10 mouse cellular contexts compared by ENCODE assay signal in genomic region chr2:91870754-91871153, GRCm38 (mm10). TPM values are rescaled to one million over a fixed set of nuclear protein-coding genes. Genes with fewer than 3 reads are reported as not detected.
DNase-seq lines count a peak whose midpoint lies in the region; ATAC-seq and TF ChIP-seq lines count a peak whose summit lies in the region.
"Had no signal": no experiment of that assay in that cellular context is flagged by ENCODE, and none has a peak within 500 bp of the region (broad histone marks: within the 10 kb centered on the region; RNA-seq: fewer than 3 reads in every experiment).

No protein-coding gene starts in this region.

- H3K4me1 ChIP-seq in kidney, embryonic 16.5 days (ENCODE audit: insufficient read depth, low read length) = 0 out of 2 replicates have a peak, but pooled peaks cover 4% of the 10 kb centered on the region
- no peaks in the 10 kb centered on the region for H3K4me1 ChIP-seq in kidney, embryonic 14.5 days (ENCODE audit: control insufficient read depth, insufficient read depth, low read length)
- H3K4me1 ChIP-seq in lung, adult 2 months (ENCODE audit: control insufficient read depth, insufficient read depth, low read length) = peaks cover 3% of the 10 kb centered on the region; the same call in 1 of the 2 replicates
- H3K4me1 ChIP-seq: liver, embryonic 13.5 days had no signal

- H3K36me3 ChIP-seq in kidney, embryonic 16.5 days (ENCODE audit: insufficient read depth, low read length) = no peaks in the 10 kb centered on the region
- peaks cover 3% of the 10 kb centered on the region; the same call in 1 of the 2 replicates for H3K36me3 ChIP-seq in kidney, embryonic 14.5 days (ENCODE audit: control insufficient read depth, insufficient read depth, low read length)

- no peak overlapping the region for H3K9ac ChIP-seq in kidney, embryonic 16.5 days (replicated peaks; ENCODE audit: low read length)
- no peak overlapping the region for H3K9ac ChIP-seq in kidney, embryonic 14.5 days (ENCODE audit: low read depth, low read length)
- H3K9ac ChIP-seq: liver, embryonic 13.5 days had no signal

- 50% methylated on average over 8 of the region's 8 CpGs for WGBS in kidney, embryonic 16.5 days
- WGBS in kidney, embryonic 14.5 days = 55% methylated on average over 8 of the region's 8 CpGs
- WGBS in lung, adult 2 months = 18% methylated on average over 8 of the region's 8 CpGs

- DNase-seq in cerebellum, adult 8-10 months = peak; percentile 20
- DNase-seq in heart, postnatal 10 days = peak; percentile 21 to 35
- DNase-seq in lung, adult 2 months = peak; percentile 13
- peak; percentile 70 for DNase-seq in telencephalon, adult 2 months (ENCODE audit: low read depth, low spot score)
- DNase-seq in yolk sac, embryonic 10.5 days (ENCODE audit: low spot score) = no peak
- DNase-seq: liver, embryonic 13.5 days had no signal

- ATAC-seq in kidney, embryonic 16.5 days (ENCODE audit: low FRiP score, low TSS enrichment) = peak; percentile 77; the same call in 1 of the 2 replicates
- ATAC-seq in kidney, embryonic 14.5 days (ENCODE audit: low FRiP score, low TSS enrichment) = no peak
- no peak for ATAC-seq in monocyte, adult 5-6 weeks (replicated peaks; ENCODE audit: insufficient number of reproducible peaks, low FRiP score, low TSS enrichment, poor library complexity, severe bottlenecking)
- ATAC-seq: Patski had no signal

- no peak for TF ChIP-seq POLR2A in lung, adult 2 months (IDR thresholded peaks at IDR 0.05; ENCODE audit: borderline replicate concordance, extremely low read depth, low read depth, low read length)

- no peak overlapping the region for H3K4me2 ChIP-seq in kidney, embryonic 16.5 days (replicated peaks; ENCODE audit: low read depth, low read length)
- no peak overlapping the region for H3K4me2 ChIP-seq in kidney, embryonic 14.5 days (replicated peaks; ENCODE audit: low read depth, low read length)
- H3K4me2 ChIP-seq: liver, embryonic 13.5 days had no signal

- TF ChIP-seq CTCF in lung, adult 2 months (IDR thresholded peaks at IDR 0.05; ENCODE audit: insufficient read depth, low read length) = no peak

- intact Hi-C loops in heart, postnatal 10 days (cut with DNase I) = no loop called here

- H3K27ac ChIP-seq in kidney, embryonic 16.5 days (ENCODE audit: low read length) = no peak overlapping the region
- H3K27ac ChIP-seq in kidney, embryonic 14.5 days (ENCODE audit: low read depth, low read length) = no peak overlapping the region
- H3K27ac ChIP-seq: liver, embryonic 13.5 days had no signal

- no peaks in the 10 kb centered on the region for H3K9me3 ChIP-seq in kidney, embryonic 16.5 days (ENCODE audit: low read length)
- H3K9me3 ChIP-seq in kidney, embryonic 14.5 days (ENCODE audit: control insufficient read depth, low read length) = no peaks in the 10 kb centered on the region
- H3K9me3 ChIP-seq: liver, embryonic 13.5 days had no signal

- H3K4me3 ChIP-seq in kidney, embryonic 16.5 days (ENCODE audit: low read length) = no peak overlapping the region
- no peak overlapping the region for H3K4me3 ChIP-seq in kidney, embryonic 14.5 days (ENCODE audit: low read length)
- H3K4me3 ChIP-seq in lung, adult 2 months (replicated peaks; ENCODE audit: extremely low read depth, low read depth, low read length) = no peak overlapping the region
- H3K4me3 ChIP-seq: liver, embryonic 13.5 days had no signal

- H3K27me3 ChIP-seq in kidney, embryonic 16.5 days (ENCODE audit: insufficient read depth, low read length) = no peaks in the 10 kb centered on the region
- H3K27me3 ChIP-seq in kidney, embryonic 14.5 days (ENCODE audit: control insufficient read depth, insufficient read depth, low read length) = no peaks in the 10 kb centered on the region
- H3K27me3 ChIP-seq: liver, embryonic 13.5 days; Patski had no signal

RNA-seq across cellular contexts. Expression of gene Chrm4, which starts 56.3 kb away (rescaled TPM):
- 0.11 and 0.19 TPM in 2 replicates for polyA plus RNA-seq in kidney, embryonic 16.5 days (2015; fragmentation: Nextera tagmentation; extraction: Ambion mirVana)
- not detected in 2 replicates for polyA plus RNA-seq in kidney, embryonic 14.5 days (2014; fragmentation: Nextera tagmentation; extraction: Ambion mirVana)
- total RNA-seq in heart, postnatal 10 days (2021) = under 1 TPM in 1 of 2 experiments, not detected in 1; 0.17 TPM
- polyA plus RNA-seq in lung, adult 2 months (2012; rRNA removed) = 0.10 and 0.13 TPM in 2 replicates
- 0.29 TPM in 1 of 3 replicates, not detected in the others for total RNA-seq in monocyte, adult 5-6 weeks (2017)
- polyA plus RNA-seq: Patski had no signal
